Mouse (Mus musculus) heart, adult 11 months (tissue): Measurements from ENCODE around the gene Mfap1a.
A peak's percentile ranks its signal among the peaks of the same experiment; 100 is the strongest.
"Not testable (repeated sequence)": the region's sequence is repeated elsewhere in the genome, so short reads cannot be mapped to it uniquely, and the experiment has no call there.

Source experiments
- DNase-seq: peaks from one replicate; pipeline ENCODE4 v3.0.0; 2022

The Mfap1a gene

DNA sequence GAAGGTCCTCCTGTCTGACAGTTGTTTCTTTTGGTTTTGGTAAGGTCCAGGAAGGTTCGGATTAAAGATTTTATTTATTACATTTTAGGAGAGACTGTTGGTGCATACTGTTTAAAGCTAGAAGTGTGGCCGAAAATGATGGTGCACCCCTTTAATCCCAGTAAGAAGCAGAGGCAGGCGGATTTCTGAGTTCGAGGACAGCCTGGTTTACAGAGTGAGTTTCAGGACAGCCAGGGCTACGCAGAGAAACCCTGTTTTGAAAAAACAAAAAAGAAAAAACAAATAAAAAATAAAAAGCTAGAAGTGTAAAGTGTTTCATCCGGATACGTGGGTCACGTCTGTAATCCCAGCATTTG is 32.3 kb downstream of the Mfap1a start:
- DNase-seq: no peak

DNA sequence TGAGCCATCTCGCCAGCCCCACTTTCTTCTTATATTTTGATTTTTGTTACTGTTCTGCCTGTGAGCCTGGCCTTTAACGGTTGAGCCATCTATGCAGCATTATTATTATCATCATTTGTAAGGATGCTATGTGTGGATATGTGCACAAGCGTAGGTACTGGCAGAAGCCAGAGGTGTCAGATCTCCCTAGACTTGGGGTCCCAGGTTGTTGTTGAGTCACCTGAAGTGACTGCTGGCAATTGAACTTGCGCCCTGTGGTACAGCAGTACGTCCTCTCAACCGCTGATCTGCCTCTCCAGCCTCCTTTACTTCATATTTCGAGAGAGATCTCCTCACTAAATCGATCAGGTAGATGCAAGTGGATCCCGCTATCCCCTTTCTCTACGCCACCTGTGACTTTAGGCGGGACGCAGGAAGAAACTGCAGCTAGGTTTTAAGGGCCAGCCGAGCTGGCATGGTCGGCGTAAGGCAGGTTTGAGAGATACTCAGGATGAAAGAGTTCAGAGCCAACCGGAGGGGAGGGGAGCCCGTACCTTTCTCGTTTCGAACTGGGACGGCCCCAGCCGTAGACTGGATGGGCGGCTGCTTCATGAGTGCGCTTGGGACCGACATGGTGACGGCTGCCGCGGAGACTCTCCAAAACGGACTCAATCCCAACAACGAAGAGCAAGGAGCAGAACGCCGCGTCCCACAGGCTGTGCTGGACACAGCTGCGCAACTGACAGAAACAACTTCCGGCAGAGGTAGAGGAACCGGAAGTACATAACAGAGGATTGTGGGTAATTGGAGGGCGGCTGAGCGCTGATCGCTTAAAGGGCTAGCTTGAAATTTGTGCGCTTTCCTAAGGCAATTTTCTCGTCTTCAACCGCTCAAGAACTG is 32.9 kb downstream of the Mfap1a start, which contains the start of gene Mfap1b:
Mfap1b (minus strand) TSS at position 767 of the 879 bp plus-strand sequence.
- peak; percentile 98 for DNase-seq

GRCm38 (mm10) chr2:121472783-121473182 is 33.7 kb downstream of the Mfap1a start:
- DNase-seq: not testable (repeated sequence)

DNA sequence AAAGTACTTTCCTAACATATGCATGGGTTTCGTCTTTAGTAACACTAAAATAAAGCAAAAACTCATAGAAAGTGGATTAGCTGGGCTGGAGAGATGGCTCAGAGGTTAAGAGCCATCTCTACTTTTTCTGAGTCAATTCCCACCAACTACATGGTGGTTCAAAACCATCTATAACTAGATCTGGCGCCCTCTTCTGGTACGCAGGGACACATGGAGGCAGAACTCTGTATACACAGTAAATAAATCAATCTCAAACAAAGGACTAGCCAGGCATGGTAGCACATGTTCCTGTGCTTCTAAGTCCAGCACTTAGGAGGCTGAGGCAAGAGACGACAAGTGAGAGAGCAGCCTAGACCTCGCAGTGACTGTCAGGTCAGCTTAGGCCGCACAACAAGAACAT is 37.5 kb downstream of the Mfap1a start:
- peak; percentile 6 for DNase-seq

DNA sequence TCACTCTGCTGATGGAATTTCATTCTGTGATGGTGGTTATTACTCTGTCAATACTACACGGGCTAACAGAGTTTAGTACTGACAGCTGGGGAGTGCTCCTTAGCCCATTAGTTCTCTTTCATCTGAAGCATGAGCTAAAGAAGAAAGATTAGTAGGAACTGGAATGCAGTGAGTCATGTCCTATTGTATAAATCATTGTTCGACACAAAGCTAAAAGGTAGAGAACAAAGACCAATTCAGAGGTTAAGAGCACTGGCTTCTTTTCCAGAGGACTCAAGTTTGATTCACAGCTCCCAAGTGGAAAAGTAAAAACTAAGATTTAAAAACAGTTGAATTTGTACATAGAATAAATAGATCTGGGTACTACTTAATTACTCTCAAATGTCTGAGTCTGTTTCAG is 46.4 kb downstream of the Mfap1a start:
- DNase-seq: no peak

- peak; percentile 98 for DNase-seq
These were observed 49.5 kb downstream of the Mfap1a start, which contains the start of gene Serinc4 for GRCm38 (mm10) chr2:121456692-121457642. Gene Serinc4, minus strand, starts transcription at chr2:121456781.

DNA sequence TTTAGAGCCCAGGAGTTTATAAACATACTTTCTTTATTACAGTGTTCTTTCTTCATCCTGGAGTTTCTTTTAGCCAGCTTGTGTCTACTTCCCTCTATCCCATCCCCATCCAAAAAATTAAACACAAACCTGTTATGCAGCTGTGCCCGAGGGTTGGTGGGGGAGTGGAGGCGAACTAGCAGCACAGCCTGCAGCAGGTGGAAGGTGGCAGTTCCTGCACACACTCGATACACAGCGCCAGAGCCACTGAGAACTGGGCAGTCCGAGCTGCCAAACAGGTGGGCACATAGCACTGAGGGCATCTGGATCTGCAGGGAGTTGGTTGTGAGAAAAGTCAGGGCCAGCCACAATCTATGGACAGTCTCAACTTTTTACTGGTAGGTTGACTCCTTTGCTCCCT is 50.9 kb downstream of the Mfap1a start:
- peak; percentile 86 for DNase-seq

- DNase-seq: peak; percentile 89
These were observed 52.5 kb downstream of the Mfap1a start for GRCm38 (mm10) chr2:121453917-121454316.

DNA sequence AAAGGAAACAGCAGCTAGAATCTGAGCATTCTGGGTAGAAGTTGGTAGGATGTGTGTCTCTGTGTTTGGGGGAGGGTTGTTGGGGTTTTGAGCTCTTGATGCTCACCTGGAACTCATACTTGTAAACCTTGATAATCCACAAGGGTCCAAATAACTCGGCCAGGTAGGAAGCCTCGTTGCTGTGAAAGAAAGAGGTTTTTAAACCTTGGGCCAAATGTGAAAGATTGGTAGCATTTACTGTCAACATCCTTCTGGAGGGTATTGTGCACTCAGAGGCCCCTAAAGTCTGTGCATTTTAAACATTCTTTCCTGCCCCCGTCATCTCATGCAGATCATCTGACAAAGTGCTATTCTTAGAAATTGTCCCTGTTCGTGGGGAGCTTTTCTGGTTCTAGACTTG is 53.5 kb downstream of the Mfap1a start, which contains the start of gene Hypk:
Hypk (plus strand) TSS at position 301 of the 400 bp plus-strand sequence.
- DNase-seq: no peak

DNA sequence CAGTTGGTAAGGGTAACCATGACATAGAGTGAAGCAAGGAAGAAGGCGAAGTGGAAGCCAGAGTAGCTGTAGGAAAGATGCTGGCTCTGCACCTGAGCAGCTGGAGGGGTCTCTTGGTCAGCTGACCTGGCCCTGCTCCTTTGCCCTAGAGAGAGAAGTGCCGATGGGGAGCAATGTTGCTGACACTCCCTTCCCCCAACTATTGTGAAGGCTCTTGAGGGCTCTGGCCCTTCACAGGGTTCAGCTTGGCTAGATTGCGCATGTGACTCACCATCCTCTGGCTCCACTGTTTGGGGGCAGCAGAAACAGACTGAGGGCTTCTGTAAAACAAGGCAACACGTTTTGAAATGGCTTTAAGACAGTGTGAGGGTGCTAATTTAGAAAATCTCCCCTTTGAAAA is 54.1 kb downstream of the Mfap1a start:
- peak; percentile 89 for DNase-seq

DNA sequence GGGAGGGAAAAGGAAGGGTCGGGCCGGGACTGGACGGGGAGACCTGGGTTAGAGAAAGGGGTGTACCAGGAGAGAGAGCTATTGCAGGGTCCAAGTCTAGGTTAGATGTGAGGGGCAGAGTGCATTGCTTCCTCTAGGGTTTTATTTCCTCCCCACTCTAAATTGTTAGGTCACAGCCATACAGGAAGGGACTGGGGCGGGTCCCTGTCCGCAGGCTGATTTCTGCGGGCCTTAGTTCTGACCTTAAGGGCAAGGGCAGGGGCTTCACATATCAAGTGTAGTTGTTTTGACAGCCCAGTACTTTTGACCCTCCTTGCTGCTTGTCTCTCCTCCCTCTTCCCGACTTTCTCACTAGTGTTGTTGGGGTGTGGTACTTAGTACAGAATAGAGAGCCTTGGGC is 56.4 kb downstream of the Mfap1a start:
- DNase-seq: peak; percentile 95

DNA sequence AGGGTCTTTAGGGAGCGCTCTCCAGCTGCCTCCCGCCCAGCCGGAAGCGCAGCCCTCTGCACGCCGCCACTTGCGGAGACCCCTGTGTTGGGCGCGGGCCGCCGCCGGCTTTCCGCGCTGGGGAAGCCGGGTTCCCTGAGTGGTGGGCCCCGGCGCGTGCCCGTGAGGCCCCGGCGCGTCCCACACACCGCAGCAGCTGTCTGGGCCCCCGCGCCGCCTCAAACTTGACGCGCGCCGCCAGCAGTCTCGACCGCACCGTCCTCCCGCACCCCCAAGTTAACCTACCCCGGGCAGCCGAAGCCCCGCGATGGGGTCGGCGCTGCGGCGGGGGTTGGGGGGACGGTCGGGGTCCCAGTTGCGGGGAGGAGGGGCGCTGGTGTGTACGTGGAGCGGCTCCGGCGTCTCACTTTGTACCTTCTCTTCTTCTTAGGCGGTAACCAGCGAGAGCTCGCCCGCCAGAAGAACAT is 56.9 kb downstream of the Mfap1a start:
- DNase-seq: no peak

- DNase-seq: peak; percentile 100
These were observed 57.5 kb downstream of the Mfap1a start, which contains the start of gene Serf2 for GRCm38 (mm10) chr2:121448739-121449535. Gene Serf2, plus strand, starts transcription at chr2:121449195.

DNA sequence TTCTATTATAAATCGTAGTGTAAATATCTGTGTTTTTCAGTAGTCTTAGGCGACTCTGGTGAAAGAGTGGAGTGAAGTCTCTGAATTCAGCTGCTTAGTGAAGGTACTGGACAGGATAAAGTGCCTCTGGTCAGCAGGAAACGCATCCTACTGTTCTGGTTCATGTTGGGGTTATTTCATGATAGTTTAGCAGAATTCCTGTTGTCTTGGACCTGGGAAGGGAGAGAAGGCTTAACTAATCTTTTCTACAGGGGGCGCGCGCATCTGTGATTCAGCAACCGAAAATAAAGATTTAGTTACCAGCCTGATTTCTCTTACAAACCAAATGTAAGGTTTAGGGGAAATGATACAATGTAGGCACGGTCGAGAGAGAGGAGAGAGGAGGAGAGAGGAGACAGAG is 58.3 kb downstream of the Mfap1a start:
- DNase-seq: peak; percentile 93

DNA sequence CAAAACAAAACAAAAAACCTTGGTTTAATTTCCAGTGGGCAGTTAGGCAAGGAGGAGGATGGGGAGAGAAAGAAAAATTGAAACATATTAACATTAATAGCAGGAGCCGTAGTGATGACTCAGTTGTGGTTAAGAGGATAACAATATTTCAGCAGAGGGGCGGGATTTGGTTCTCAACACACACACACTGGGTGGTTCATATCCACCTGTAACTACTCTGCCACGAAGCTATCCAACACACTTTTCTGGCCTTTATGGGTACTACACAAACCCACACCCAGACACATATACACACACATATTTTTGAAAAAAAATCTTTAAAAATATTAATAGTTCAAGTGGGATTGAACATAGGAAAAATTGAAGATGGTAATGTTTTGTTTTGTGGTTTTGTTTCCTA is 59.5 kb downstream of the Mfap1a start:
- peak; percentile 56 for DNase-seq

DNA sequence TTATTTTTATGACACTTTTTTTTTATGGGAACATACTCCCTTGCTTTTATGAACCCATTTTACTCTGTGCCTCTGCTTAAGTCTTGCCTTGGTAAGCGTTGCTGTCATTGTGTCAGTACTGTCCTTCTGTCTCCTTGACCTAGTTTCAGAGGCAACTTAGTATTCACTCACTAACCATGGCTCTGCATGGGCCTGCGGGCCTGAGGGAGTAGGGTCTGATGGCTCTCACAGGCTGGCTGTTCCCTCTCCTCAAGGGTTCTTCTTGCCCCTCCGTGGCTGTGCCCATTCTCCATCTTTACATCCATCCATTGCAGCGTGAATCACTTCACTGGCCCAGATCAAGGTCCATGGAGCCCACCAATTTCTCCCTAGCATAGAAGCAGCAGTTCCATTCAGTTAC is 60.0 kb downstream of the Mfap1a start:
- DNase-seq: peak; percentile 87

- DNase-seq: peak; percentile 15
These were observed 61.3 kb downstream of the Mfap1a start for GRCm38 (mm10) chr2:121445117-121445516.

- DNase-seq: peak; percentile 40
These were observed 62.3 kb downstream of the Mfap1a start, which contains the start of gene Ell3 for GRCm38 (mm10) chr2:121444178-121444577. Gene Ell3, minus strand, starts transcription at chr2:121444278.

DNA sequence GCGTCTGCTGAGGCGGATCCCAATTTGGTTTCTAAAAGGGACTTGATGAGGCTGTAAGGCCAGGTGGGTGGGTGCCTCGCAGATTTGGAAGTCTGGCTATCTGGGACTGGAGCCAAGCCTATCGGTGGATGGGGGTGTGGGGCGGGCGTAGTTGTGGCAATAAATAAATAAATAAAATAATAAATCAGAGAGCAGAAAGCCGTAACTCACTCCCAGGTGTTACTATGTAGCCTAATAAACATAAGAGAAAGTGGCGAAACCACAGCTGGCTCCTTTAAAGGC is 63.5 kb downstream of the Mfap1a start:
- DNase-seq: no peak

DNA sequence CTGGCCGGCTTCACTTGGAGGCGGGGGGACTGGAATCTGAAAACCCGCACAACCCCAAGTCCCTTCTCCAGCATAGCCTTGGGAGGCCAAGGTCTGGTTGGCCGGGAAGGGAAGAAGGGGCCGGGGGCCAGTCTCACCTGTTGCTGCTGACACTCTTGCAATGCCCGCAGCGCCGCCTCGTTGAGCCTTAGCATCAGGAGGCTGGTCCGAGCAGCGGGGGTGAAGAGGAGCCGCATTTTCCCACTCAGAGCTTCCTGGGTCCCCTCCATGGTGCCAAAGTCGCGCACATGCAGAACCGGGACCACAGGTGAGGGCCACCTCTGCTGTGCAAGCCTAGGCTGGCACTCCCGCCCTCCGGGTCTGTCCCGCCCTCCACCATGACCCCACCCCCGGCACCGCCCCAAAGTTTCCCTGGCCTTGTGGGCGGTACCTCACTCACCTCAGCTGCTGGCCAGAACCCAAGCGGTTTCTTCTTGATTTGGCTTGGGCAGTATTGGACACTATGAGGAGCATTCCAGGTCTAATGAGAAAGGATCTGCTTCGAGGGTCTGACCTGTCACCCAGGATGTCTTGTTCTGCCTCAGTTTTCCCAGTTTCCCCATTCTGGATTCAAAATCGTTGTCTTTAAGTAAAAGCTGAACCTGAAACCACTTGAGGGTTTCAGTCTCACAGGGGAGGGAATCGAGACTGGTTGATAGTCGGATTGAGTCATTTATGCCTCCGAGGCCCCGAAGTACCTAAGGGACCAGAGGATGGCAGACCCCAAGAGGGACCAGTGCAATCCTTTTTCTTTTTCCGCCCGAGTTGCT is 64.0 kb downstream of the Mfap1a start:
- peak; percentile 97 for DNase-seq
